ENCODE assay signal across 11 mouse cellular contexts in the genomic region with DNA sequence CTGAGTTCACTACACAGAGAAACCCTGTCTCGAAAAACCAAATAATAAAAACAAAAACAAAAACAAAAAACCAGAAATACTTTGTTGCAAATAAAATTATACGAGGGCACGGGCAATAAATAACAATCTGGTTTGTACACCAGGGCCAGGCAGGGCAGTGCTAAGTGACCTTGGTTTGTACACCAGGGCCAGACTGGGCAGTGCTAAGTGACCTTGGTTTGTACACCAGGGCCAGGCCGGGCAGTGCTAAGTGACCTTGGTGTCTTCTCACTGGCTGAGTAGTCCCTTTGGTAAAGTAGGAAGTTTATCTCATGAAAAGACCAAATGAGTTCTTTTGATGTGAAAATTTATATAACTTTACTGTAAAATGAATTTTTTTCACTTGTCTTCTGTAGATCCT.
"Had no signal": no experiment of that assay in that cellular context is flagged by ENCODE, and none has a peak within 500 bp of the region (broad histone marks: within the 10 kb centered on the region; RNA-seq: fewer than 3 reads in every experiment).

No protein-coding gene starts in this region.

- H3K9me3 ChIP-seq: limb, embryonic 10.5 days; liver, embryonic 12.5 days; lung, embryonic 15.5 days; midbrain, embryonic 12.5 days; stomach, embryonic 15.5 days had no signal

- H3K4me2 ChIP-seq: liver, embryonic 12.5 days; lung, embryonic 15.5 days; midbrain, embryonic 12.5 days; stomach, embryonic 15.5 days had no signal

- H3K4me1 ChIP-seq: limb, embryonic 10.5 days; liver, embryonic 12.5 days; lung, embryonic 15.5 days; midbrain, embryonic 12.5 days; stomach, embryonic 15.5 days had no signal

- H3K27ac ChIP-seq: kidney, postnatal 0 days; limb, embryonic 10.5 days; liver, embryonic 12.5 days; lung, embryonic 15.5 days; midbrain, embryonic 12.5 days; stomach, embryonic 15.5 days had no signal

- ATAC-seq: liver, embryonic 12.5 days; midbrain, embryonic 16.5 days had no signal

- DNase-seq: kidney, adult 11 months; kidney, adult 9 months; right cerebral cortex, postnatal 14 days; thymus, postnatal 14 days had no signal

- H3K27me3 ChIP-seq: liver, embryonic 12.5 days; lung, embryonic 15.5 days; midbrain, embryonic 12.5 days; stomach, embryonic 15.5 days had no signal

- H3K9ac ChIP-seq: liver, embryonic 12.5 days; lung, embryonic 15.5 days; midbrain, embryonic 12.5 days; stomach, embryonic 15.5 days had no signal

- H3K4me3 ChIP-seq: limb, embryonic 10.5 days; liver, embryonic 12.5 days; lung, embryonic 15.5 days; midbrain, embryonic 12.5 days; stomach, embryonic 15.5 days had no signal
